Mouse (Mus musculus) MEL (cell line): ENCODE data around the gene Ywhab.
A peak's percentile ranks its signal among the peaks of the same experiment; 100 is the strongest.

ENCODE experiments used
- CHD2 ChIP-seq: IDR thresholded peaks from 2 replicates; pipeline ENCODE4 v1.6.1; 2011; ENCODE audit warnings: low read length, improper control_type of control experiment
- CTCF ChIP-seq, 3 experiments: IDR thresholded peaks in 2 of 3; conservative IDR thresholded peaks in 1 of 3; 2 replicates each; pipeline ENCODE4 v1.5.1; 2011 to 2012; ENCODE audit warnings: low read length in 3 of 3, low read depth in 2 of 3, mild to moderate bottlenecking in 2 of 3, improper control_type of control experiment in 1 of 3, inconsistent platforms in 1 of 3, mixed read lengths in 1 of 3, moderate library complexity in 1 of 3; ENCODE audit not compliant: control insufficient read depth in 1 of 3, insufficient read depth in 1 of 3, poor library complexity in 1 of 3, severe bottlenecking in 1 of 3
- E2F4 ChIP-seq: IDR thresholded peaks from 2 replicates; pipeline ENCODE4 v1.6.1; 2011; ENCODE audit warnings: low read depth, low read length, improper control_type of control experiment, borderline replicate concordance
- EP300 ChIP-seq, 2 experiments: IDR thresholded peaks; 2 replicates each; pipeline ENCODE4 v1.6.1; 2011; ENCODE audit warnings: improper control_type of control experiment in 2 of 2, low read length in 2 of 2, low read depth in 1 of 2, mild to moderate bottlenecking in 1 of 2
- MXI1 ChIP-seq: IDR thresholded peaks from 2 replicates; pipeline ENCODE4 v1.6.1; 2011; ENCODE audit warnings: mild to moderate bottlenecking, low read depth, low read length, improper control_type of control experiment
- POLR2A ChIP-seq, 2 experiments: IDR thresholded peaks; 2 replicates each; pipeline ENCODE4 v1.6.1; 2011 to 2012; ENCODE audit warnings: low read length in 2 of 2, mild to moderate bottlenecking in 2 of 2, control low read depth in 1 of 2, improper control_type of control experiment in 1 of 2, low read depth in 1 of 2, moderate library complexity in 1 of 2; ENCODE audit not compliant: control insufficient read depth in 1 of 2, insufficient read depth in 1 of 2, poor library complexity in 1 of 2
- POLR2AphosphoS2 ChIP-seq: IDR thresholded peaks from 2 replicates; pipeline ENCODE4 v1.6.1; 2011; ENCODE audit warnings: low read length, improper control_type of control experiment
- POLR2AphosphoS5 ChIP-seq: IDR thresholded peaks from 2 replicates; pipeline ENCODE4 v1.6.1; 2012; ENCODE audit warnings: low read depth, borderline replicate concordance, mild to moderate bottlenecking, inconsistent platforms, low read length, moderate library complexity, mixed read lengths
- RAD21 ChIP-seq: IDR thresholded peaks from 2 replicates; pipeline ENCODE4 v1.6.1; 2011; ENCODE audit warnings: mild to moderate bottlenecking, low read depth, low read length, improper control_type of control experiment
- UBTF ChIP-seq: IDR thresholded peaks from 2 replicates; pipeline ENCODE4 v1.6.1; 2012; ENCODE audit warnings: low read depth, mild to moderate bottlenecking, inconsistent platforms, low read length, improper control_type of control experiment, moderate library complexity, borderline replicate concordance; ENCODE audit not compliant: insufficient read depth
- ZC3H11A ChIP-seq: IDR thresholded peaks from 2 replicates; pipeline ENCODE4 v1.6.1; 2012; ENCODE audit warnings: low read depth, mild to moderate bottlenecking, inconsistent platforms, low read length, improper control_type of control experiment

DNA sequence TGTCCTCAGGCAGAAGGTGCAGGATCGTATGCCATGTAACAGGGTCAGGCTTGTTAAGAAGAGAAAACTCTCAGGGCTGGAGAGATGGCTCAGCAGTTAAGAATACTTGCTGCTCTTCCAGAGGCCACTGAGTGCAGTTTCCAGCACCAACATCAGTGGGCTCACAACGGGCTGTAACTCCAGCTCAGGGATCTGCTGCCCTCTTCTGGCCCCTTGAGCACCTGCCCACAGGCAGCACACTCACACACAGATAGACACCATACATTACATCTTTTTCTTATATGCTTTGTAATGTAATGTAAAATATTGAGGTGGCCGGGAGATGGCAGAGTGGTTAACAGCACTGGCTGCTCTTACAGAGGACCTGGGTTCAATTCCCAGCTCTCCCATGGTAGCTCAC is 38.2 kb downstream of the Ywhab start:
- no peak for TF ChIP-seq POLR2A (IDR thresholded peaks at IDR 0.05; ENCODE audit: control insufficient read depth in 1 of 2, insufficient read depth in 1 of 2, low read depth in 1 of 2, low read length in 2 of 2, poor library complexity in 1 of 2)
- no peak for TF ChIP-seq MXI1
- peak; percentile 29 to 52 (median 38); a peak in 4 of 6 replicates for TF ChIP-seq CTCF (IDR thresholded peaks at IDR 0.05 in 2 of 3, conservative IDR thresholded peaks at IDR 0.05 in 1 of 3; ENCODE audit: control insufficient read depth in 1 of 3, insufficient read depth in 1 of 3, low read depth in 2 of 3, low read length in 3 of 3, poor library complexity in 1 of 3, severe bottlenecking in 1 of 3)
- TF ChIP-seq POLR2AphosphoS2: no peak
- TF ChIP-seq POLR2AphosphoS5: no peak
- peak; percentile 15; the same call in 1 of the 2 replicates for TF ChIP-seq RAD21
- TF ChIP-seq E2F4: no peak
- TF ChIP-seq EP300 (IDR thresholded peaks at IDR 0.05; ENCODE audit: low read depth in 1 of 2, low read length in 2 of 2): no peak
- no peak for TF ChIP-seq UBTF
- TF ChIP-seq CHD2: no peak
- no peak for TF ChIP-seq ZC3H11A
